Mouse (Mus musculus) c-Kit-positive CD71-positive TER-119-positive erythroid progenitor cells, embryonic 14.5 days (primary cell): ENCODE results near the gene Gm10188.

ENCODE experiments used
- DNase-seq: peaks from one replicate; pipeline ENCODE4 v3.0.0-alpha.2; 2013; ENCODE audit warnings: low spot score

Gm10188 gene

GRCm38 (mm10) chr1:132195100-132195499, 34.5 kb downstream of the Gm10188 start:
- no peak for DNase-seq

GRCm38 (mm10) chr1:132194624-132195023, 34.9 kb downstream of the Gm10188 start:
- DNase-seq: no peak

DNA sequence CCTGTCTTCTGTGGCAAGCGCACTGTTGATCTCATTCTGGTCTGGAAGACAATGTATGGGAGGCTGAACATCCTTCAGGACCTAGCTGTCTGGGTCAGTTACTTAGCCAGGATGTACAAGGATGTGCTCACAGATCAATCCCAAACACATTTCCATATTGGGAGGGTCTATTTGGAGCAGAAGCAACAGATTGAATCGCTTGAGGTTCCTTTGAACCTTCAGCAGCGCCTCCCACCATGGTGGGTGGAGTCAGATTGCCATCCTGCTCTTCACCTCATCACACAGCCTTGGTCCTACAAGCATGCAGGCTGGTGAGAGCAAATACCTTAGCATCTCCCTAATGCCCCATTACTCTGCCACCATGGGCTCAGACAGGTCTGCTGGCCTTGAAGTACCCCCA, 35.8 kb downstream of the Gm10188 start:
- no peak for DNase-seq

- no peak for DNase-seq
Measured at GRCm38 (mm10) chr1:132191786-132192680, 37.5 kb downstream of the Gm10188 start.

DNA sequence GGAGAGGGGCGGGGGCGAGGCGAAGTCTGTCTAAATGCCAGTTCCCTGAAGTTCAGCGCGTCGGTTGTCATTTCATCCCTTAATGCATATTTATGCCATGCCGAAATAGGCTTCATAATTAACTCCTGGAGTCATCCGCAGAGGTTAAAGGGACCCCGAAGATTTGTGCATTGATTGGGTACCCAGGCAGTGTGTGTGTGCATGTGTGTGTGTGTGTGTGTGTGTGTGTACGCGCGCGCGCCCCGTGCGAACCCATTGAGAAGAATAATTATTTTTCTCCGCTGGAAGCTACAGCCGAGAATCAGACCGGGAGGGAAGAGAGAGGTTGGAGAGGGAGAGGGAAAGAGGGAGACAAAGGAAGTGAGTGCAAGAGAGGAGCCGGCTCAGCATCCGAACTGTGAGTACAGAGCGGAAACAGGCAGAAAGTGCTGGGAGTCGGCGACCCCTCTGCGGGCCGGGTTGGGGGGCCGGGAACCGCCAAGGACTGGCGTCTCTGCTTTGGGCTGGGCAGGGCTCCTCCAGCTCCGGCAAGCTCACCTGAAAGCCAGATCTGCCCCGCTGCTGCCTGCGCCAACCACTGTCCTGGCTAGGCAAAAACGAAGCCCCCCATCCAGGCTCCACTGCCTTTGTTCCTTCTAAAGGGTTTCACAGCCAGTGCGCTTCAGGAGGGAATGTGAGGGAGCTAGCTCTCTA, 38.3 kb downstream of the Gm10188 start, which contains the start of the genes Lemd1 and AC124108.1:
Lemd1 (plus strand) TSS at position 339 of the 693 bp plus-strand sequence.
AC124108.1 (plus strand) TSS at position 365 of the 693 bp plus-strand sequence.
- DNase-seq: no peak

- no peak for DNase-seq
Measured at GRCm38 (mm10) chr1:132190621-132191092, 38.9 kb downstream of the Gm10188 start.

DNA sequence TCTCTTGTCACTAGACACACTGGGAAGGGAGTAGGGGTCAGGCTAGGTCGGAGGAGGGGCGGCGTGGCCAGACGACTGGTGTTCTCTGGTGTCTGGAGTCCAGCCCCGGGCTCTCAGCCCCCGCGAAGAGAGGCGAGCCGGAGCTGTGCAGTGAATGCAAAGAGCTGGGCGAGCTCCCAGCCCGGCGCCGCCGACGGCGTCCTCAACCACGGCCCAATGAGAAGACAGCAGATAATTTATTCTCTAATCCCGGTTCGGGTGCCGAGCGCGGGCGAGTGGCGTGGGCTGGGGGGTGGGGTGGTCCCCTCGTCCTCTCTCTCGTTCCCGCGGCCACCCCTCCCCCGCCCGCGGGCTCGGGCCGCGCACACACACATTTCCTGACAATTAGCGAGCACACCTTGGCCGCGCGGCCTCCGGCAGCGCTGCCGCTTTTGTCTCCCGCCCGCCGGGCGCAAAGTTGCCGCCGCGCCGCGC, 39.5 kb downstream of the Gm10188 start:
- no peak for DNase-seq

- no peak for DNase-seq
Measured at GRCm38 (mm10) chr1:132189231-132189630, 40.3 kb downstream of the Gm10188 start.

DNA sequence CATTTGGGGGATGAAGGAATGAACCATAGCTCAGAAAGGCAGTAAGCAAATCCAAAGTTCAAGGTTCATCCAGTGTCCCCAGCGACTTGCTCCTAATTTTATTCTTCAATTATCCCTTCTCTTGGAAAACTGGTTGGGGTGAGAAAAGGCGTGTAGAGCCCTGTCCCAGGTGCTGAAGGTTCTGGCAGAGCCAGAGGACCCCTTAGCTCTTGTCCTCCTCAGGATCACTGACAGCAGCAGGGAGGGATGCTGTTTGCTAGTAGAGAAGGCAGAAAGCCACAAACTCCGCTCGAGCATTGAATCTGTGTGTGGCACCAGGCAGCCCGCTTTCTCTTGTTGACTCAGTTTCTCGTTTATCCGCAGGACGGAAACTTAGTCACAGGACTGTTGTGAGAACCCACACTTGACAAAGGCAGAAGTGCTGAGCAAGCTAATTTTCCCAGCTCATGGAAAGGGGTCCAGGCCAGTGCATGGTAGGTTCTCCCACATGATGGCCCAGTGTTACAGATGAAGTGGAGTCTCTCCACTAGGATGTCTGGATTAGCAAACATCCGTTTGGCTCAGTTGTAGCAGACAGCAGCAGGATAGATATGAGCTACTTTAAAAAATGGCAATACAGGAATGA, 41.0 kb downstream of the Gm10188 start:
- no peak for DNase-seq

- DNase-seq: no peak
Measured at GRCm38 (mm10) chr1:132186303-132186702, 43.3 kb downstream of the Gm10188 start.
